Mouse (Mus musculus): Measurements from ENCODE around the gene Med7. TPM values are rescaled to one million over a fixed set of nuclear protein-coding genes. Genes with fewer than 3 reads are reported as not detected.

The Med7 gene
- polyA plus RNA-seq, 1 experiment from 2014 or later = 104 TPM

DNA sequence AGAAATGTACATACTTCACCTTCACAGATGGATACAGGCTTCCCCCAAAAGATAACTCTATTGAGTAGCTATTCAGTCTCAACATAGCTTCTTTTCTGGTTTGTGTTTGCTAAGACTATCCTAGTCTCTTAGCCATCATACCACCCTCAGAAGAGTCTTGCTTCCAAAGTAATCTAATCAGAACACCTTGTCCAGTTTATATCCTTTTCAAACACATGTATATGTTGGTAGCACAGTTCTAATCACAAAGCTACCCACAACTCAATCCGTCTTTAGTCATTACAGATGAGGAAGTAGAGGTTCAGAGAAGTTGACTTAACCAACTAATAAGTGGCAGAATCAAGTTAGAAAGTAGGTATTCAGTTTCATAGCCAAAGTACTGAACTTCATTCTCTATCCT, 5.0 kb downstream of the Med7 start:
- Histone ChIP-seq H3K27ac (ENCODE audit: low read depth, low read length) (no peak overlapping the region), H3K9ac (ENCODE audit: low read depth, low read length) (no peak overlapping the region), H3K4me3 (ENCODE audit: low read depth, low read length) (no peak overlapping the region), H3K36me3 (ENCODE audit: control insufficient read depth, insufficient read depth, low read length) (no peaks in the 10 kb centered on the region), H3K9me3 (ENCODE audit: control insufficient read depth, low read length) (no peaks in the 10 kb centered on the region), H3K4me1 (replicated peaks; ENCODE audit: control insufficient read depth, insufficient read depth, low read length) (no peaks in the 10 kb centered on the region; the same call in 1 of the 2 replicates), H3K27me3 (ENCODE audit: control insufficient read depth, insufficient read depth, low read length) (no peaks in the 10 kb centered on the region), H3K4me2 (replicated peaks; ENCODE audit: low read depth, low read length) (no peak overlapping the region)
- ATAC-seq (ENCODE audit: low FRiP score) = no peak
- 98% methylated on average over 1 of the region's 1 CpGs for WGBS
- DNase-seq (ENCODE audit: low spot score) = no peak

DNA sequence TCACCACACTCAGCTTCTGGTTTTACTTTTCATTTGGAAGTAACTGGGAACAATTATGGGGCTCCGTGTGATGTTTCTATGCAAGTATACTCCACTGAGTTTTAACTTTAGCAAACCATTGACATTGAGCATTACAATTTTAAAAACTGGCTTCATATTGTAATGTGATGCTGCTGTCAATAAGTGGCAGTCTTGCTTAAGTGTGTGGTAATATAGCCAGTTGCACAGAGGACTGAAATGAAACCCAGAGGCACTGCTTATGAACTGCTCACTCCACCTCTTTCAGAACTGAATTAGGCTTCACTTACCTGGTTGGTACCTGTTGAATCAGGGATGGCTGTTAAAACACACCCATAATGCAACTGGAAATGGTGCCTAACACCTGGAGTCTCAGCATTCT, 6.4 kb downstream of the Med7 start:
- Histone ChIP-seq H3K4me1 (replicated peaks; ENCODE audit: control insufficient read depth, insufficient read depth, low read length) (no peaks in the 10 kb centered on the region), H3K4me3 (ENCODE audit: low read depth, low read length) (no peak overlapping the region), H3K9me3 (ENCODE audit: control insufficient read depth, low read length) (no peaks in the 10 kb centered on the region), H3K4me2 (replicated peaks; ENCODE audit: low read depth, low read length) (no peak overlapping the region), H3K36me3 (ENCODE audit: control insufficient read depth, insufficient read depth, low read length) (no peaks in the 10 kb centered on the region), H3K9ac (ENCODE audit: low read depth, low read length) (no peak overlapping the region), H3K27ac (ENCODE audit: low read depth, low read length) (no peak overlapping the region), H3K27me3 (ENCODE audit: control insufficient read depth, insufficient read depth, low read length) (no peaks in the 10 kb centered on the region)
- 91% methylated on average over 1 of the region's 1 CpGs for WGBS
- DNase-seq (ENCODE audit: low spot score) (no peak), ATAC-seq (ENCODE audit: low FRiP score) (no peak)

DNA sequence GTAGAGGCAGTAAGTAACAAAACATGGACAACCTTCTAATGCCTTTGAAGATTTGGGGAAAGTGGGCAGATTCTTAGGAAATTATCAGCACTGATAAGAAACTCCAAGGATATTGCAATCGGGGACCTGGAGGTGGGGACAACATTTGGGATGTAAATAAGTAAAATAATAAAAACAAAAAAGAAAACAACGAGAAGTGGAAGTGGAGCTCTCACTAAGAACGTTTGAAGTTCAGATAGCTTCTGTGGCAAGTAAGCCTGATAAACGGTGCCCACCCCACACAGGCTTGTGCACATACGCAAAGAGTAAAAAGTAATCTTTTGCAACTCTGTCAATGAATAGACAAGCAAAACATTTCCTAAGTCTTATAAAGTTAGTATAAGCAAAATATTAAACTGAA, 7.3 kb downstream of the Med7 start:
- 90% methylated on average over 5 of the region's 5 CpGs for WGBS
- H3K36me3 ChIP-seq (ENCODE audit: control insufficient read depth, insufficient read depth, low read length) = no peaks in the 10 kb centered on the region
- H3K27ac ChIP-seq (ENCODE audit: low read depth, low read length) = no peak overlapping the region
- no peaks in the 10 kb centered on the region for H3K9me3 ChIP-seq (ENCODE audit: control insufficient read depth, low read length)
- no peak overlapping the region for H3K9ac ChIP-seq (ENCODE audit: low read depth, low read length)
- no peaks in the 10 kb centered on the region for H3K27me3 ChIP-seq (ENCODE audit: control insufficient read depth, insufficient read depth, low read length)
- no peaks in the 10 kb centered on the region for H3K4me1 ChIP-seq (replicated peaks; ENCODE audit: control insufficient read depth, insufficient read depth, low read length)
- no peak overlapping the region for H3K4me3 ChIP-seq (ENCODE audit: low read depth, low read length)
- no peak for DNase-seq (ENCODE audit: low spot score)
- no peak overlapping the region for H3K4me2 ChIP-seq (replicated peaks; ENCODE audit: low read depth, low read length)
- ATAC-seq (ENCODE audit: low FRiP score) = no peak

DNA sequence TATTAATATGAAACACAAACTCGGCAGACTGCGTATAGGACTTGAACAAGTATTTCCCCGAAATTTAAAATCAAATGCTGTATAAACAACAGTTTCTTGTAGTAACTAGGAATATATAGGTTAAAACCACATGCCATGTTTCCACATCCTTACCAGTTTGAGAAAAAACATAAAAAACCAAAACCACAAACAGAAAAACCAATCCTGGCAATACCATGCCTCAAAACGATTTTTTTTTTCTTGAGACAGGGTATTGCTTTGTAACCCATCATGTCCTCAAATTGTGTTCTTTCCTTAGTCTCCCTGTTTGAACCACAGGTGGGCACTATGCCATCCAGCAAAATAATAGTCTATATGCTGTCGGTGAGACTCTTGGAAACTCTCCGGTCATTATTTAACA, 9.4 kb downstream of the Med7 start:
- Histone ChIP-seq H3K4me3 (ENCODE audit: low read depth, low read length) (no peak overlapping the region), H3K36me3 (ENCODE audit: control insufficient read depth, insufficient read depth, low read length) (no peaks in the 10 kb centered on the region), H3K9me3 (ENCODE audit: control insufficient read depth, low read length) (no peaks in the 10 kb centered on the region), H3K4me2 (replicated peaks; ENCODE audit: low read depth, low read length) (no peak overlapping the region), H3K9ac (ENCODE audit: low read depth, low read length) (no peak overlapping the region), H3K4me1 (replicated peaks; ENCODE audit: control insufficient read depth, insufficient read depth, low read length) (no peaks in the 10 kb centered on the region), H3K27ac (ENCODE audit: low read depth, low read length) (no peak overlapping the region), H3K27me3 (ENCODE audit: control insufficient read depth, insufficient read depth, low read length) (no peaks in the 10 kb centered on the region)
- 91% methylated on average over 6 of the region's 6 CpGs for WGBS
- DNase-seq (ENCODE audit: low spot score) = no peak
- no peak for ATAC-seq (ENCODE audit: low FRiP score)

DNA sequence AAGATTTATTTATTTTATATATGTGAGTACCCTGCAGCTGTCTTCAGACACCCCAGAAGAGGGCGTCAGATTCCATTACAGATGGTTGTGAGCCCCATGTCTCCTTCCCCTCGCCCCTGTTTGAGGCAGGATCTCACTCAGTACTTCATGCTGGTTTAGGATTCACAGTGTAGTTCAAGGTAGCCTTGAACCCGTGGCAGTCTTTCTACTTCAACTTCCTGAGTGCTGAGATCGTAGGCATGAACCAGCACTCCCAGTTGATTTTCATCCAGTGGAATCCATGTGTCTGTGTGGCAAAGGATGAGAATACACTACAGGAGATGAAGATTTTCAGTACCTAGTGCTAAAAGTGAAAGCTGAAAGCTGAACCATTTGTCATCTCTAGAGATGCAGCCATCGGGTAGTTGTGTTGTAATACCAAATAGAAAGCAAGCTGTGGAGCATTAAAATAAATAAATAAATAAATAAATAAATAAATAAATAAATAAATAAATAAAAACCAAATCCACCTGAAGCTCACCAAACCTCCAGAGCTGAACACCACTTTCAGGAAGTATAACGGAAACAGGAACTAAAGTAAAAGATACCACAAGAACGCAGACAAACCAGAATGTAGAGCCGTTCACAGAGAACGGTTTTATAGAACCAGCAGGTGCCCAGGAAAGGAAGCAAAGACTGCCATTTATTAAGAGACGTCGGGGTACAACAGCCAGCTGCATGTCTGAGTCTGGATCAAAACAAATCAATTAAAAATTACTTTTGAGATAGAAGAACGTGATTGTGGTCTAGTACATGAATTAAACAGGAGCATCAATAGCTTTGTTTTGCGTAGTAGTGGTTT, 11.1 kb downstream of the Med7 start:
- no peaks in the 10 kb centered on the region for H3K4me1 ChIP-seq (replicated peaks; ENCODE audit: control insufficient read depth, insufficient read depth, low read length)
- DNase-seq (ENCODE audit: low spot score) (no peak), ATAC-seq (ENCODE audit: low FRiP score) (no peak)
- H3K9ac ChIP-seq (ENCODE audit: low read depth, low read length) = no peak overlapping the region
- no peaks in the 10 kb centered on the region for H3K36me3 ChIP-seq (ENCODE audit: control insufficient read depth, insufficient read depth, low read length)
- H3K4me2 ChIP-seq (replicated peaks; ENCODE audit: low read depth, low read length) = no peak overlapping the region
- no peak overlapping the region for H3K27ac ChIP-seq (ENCODE audit: low read depth, low read length)
- H3K27me3 ChIP-seq (ENCODE audit: control insufficient read depth, insufficient read depth, low read length) = no peaks in the 10 kb centered on the region
- H3K4me3 ChIP-seq (ENCODE audit: low read depth, low read length) = no peak overlapping the region
- 84% methylated on average over 13 of the region's 13 CpGs for WGBS
- no peaks in the 10 kb centered on the region for H3K9me3 ChIP-seq (ENCODE audit: control insufficient read depth, low read length)

DNA sequence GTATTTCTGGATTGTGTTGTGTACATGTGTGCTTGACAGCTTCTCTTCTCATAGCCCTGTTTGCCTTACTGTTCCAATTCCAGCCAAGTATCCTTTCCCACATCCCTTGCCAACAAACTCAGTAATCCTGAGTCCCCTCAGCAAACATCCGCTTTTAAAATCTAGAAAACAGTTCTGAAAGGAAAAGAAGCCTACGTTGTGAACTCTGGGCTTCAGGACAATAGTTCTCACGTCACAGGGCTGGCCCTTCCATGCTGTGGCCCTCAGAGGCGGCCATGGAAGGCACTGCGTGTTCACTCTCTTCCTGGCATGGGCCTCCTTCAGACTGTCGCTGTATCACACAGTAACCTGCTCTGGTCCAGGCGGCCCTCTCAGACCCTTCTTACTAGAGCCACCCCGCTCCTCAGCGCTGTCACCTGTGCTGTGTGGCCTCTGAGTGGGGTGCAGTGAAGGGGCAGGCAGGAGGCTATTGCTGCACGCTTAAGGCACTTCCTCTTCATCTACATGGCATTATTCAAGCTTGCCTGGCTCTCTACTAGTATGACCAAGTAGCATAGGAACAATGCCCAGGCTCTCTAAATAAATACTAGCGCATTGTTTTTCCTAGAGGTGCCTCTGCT, 12.8 kb downstream of the Med7 start:
- Histone ChIP-seq H3K4me2 (replicated peaks; ENCODE audit: low read depth, low read length) (no peak overlapping the region), H3K27ac (ENCODE audit: low read depth, low read length) (no peak overlapping the region), H3K4me3 (ENCODE audit: low read depth, low read length) (no peak overlapping the region), H3K9me3 (ENCODE audit: control insufficient read depth, low read length) (no peaks in the 10 kb centered on the region), H3K9ac (ENCODE audit: low read depth, low read length) (no peak overlapping the region), H3K36me3 (ENCODE audit: control insufficient read depth, insufficient read depth, low read length) (no peaks in the 10 kb centered on the region), H3K4me1 (replicated peaks; ENCODE audit: control insufficient read depth, insufficient read depth, low read length) (no peaks in the 10 kb centered on the region), H3K27me3 (ENCODE audit: control insufficient read depth, insufficient read depth, low read length) (no peaks in the 10 kb centered on the region)
- WGBS = 82% methylated on average over 11 of the region's 11 CpGs
- no peak for ATAC-seq (ENCODE audit: low FRiP score)
- no peak for DNase-seq (ENCODE audit: low spot score)

DNA sequence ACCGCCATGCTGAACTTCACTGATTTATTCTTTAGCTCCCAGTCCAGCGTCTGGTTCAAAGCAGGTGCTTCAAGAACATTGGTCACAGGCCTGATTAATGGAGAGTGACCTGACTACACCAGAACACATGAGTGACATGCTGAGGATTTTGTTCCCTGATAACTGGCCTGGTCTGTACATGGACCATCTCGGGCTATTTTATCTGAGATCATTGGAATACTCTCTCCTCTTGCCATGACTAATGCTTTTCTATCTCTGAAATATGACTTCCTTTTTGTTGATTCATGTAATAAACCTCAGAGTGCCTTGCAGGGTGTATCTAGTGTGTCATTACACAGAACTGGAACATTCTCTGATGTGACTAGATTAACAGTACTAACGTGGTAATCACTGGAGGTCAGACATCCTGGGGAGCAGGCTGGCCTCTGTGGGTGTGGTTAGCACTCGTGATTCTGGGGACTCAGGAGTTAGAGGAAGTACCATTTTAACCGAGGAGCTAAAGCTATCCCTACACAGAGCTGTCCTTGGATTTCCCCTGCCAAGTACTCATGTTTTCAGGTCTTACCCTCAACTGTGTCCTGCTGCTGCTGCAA, 17.8 kb downstream of the Med7 start, which contains the start of gene Havcr2:
Gene Havcr2, plus strand, starts transcription at position 483 of the 593 bp plus-strand sequence.
- Histone ChIP-seq H3K27ac (ENCODE audit: low read depth, low read length) (no peak within 1 kb of the TSS), H3K4me2 (replicated peaks; ENCODE audit: low read depth, low read length) (no peak within 1 kb of the TSS), H3K9ac (ENCODE audit: low read depth, low read length) (no peak within 1 kb of the TSS), H3K4me3 (ENCODE audit: low read depth, low read length) (no peak within 1 kb of the TSS), H3K9me3 (ENCODE audit: control insufficient read depth, low read length) (no peaks in the 10 kb centered on the region), H3K4me1 (replicated peaks; ENCODE audit: control insufficient read depth, insufficient read depth, low read length) (no peaks in the 10 kb centered on the region), H3K36me3 (ENCODE audit: control insufficient read depth, insufficient read depth, low read length) (no peaks in the 10 kb centered on the region), H3K27me3 (ENCODE audit: control insufficient read depth, insufficient read depth, low read length) (no peaks in the 10 kb centered on the region)
- no peak for ATAC-seq (ENCODE audit: low FRiP score)
- no peak for DNase-seq (ENCODE audit: low spot score)
- 76% methylated on average over 6 of the region's 6 CpGs for WGBS

DNA sequence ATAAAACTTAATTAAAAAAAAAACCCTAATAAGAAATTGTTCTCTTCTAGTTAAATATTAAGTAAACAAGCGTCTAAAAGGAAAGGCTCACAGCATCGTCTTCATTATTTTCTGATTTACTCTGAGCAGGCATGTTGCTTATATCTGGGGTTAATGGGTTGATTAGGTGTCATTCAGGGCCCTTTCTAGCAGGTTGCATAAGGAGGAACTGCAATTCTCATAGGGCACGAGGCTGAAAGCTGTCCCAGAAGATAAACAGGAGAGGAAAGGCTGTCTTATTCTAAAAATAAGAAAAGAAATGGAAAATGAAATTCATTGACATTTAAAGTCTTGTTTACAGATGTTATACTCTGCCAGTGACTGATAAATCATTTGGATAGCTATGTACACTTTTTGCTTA, 23.2 kb downstream of the Med7 start:
- Histone ChIP-seq H3K27ac (ENCODE audit: low read depth, low read length) (no peak overlapping the region), H3K4me1 (replicated peaks; ENCODE audit: control insufficient read depth, insufficient read depth, low read length) (no peaks in the 10 kb centered on the region), H3K4me3 (ENCODE audit: low read depth, low read length) (no peak overlapping the region), H3K36me3 (ENCODE audit: control insufficient read depth, insufficient read depth, low read length) (no peaks in the 10 kb centered on the region), H3K27me3 (ENCODE audit: control insufficient read depth, insufficient read depth, low read length) (no peaks in the 10 kb centered on the region), H3K4me2 (replicated peaks; ENCODE audit: low read depth, low read length) (no peak overlapping the region), H3K9ac (ENCODE audit: low read depth, low read length) (no peak overlapping the region), H3K9me3 (ENCODE audit: control insufficient read depth, low read length) (no peaks in the 10 kb centered on the region)
- 88% methylated on average over 3 of the region's 3 CpGs for WGBS
- ATAC-seq (ENCODE audit: low FRiP score) (no peak), DNase-seq (ENCODE audit: low spot score) (no peak)
